Mouse (Mus musculus) stomach, postnatal 0 days (tissue): Measurements from ENCODE around the gene Gm20431. TPM values are rescaled to one million over a fixed set of nuclear protein-coding genes. Genes with fewer than 3 reads are reported as not detected.
A peak's percentile ranks its signal among the peaks of the same experiment; 100 is the strongest.

Experiments
- ATAC-seq: fragments of 200-750 bp; cut with Nextera tagmentation; 2 replicates; pipeline ENCODE4 v1.8.0; 2017; ENCODE audit not compliant: low FRiP score, low TSS enrichment
- DNase-seq: peaks from one replicate; pipeline ENCODE4 v3.0.0-alpha.2; 2016; ENCODE audit warnings: low spot score
- H3K27ac ChIP-seq: fragments of 300-500 bp; sonication (generic); replicated peaks from 2 replicates; pipeline ENCODE4 v1.5.1; 2014; ENCODE audit warnings: mild to moderate bottlenecking, control low read depth
- H3K27me3 ChIP-seq: fragments of 300-500 bp; sonication (generic); 2 replicates; pipeline ENCODE4 v1.6.1; 2014; ENCODE audit warnings: low read length; ENCODE audit not compliant: control insufficient read depth, insufficient read depth
- H3K36me3 ChIP-seq: fragments of 300-500 bp; sonication (generic); 2 replicates; pipeline ENCODE4 v1.6.1; 2014; ENCODE audit warnings: low read length, mixed read lengths; ENCODE audit not compliant: control insufficient read depth, insufficient read depth
- H3K4me1 ChIP-seq: fragments of 300-500 bp; sonication (generic); replicated peaks from 2 replicates; pipeline ENCODE4 v1.6.1; 2014; ENCODE audit warnings: antibody characterized with exemption; ENCODE audit not compliant: control insufficient read depth, insufficient read depth
- H3K4me2 ChIP-seq: fragments of 300-500 bp; sonication (generic); replicated peaks from 2 replicates; pipeline ENCODE4 v1.6.1; 2014; ENCODE audit warnings: low read depth, mild to moderate bottlenecking, control low read depth, moderate library complexity
- H3K4me3 ChIP-seq: fragments of 300-500 bp; sonication (generic); 2 replicates; pipeline ENCODE4 v1.5.1; 2014; ENCODE audit warnings: low read depth, low read length, control low read depth
- H3K9ac ChIP-seq: fragments of 300-500 bp; sonication (generic); 2 replicates; pipeline ENCODE4 v1.6.1; 2014; ENCODE audit warnings: mild to moderate bottlenecking, low read length, control low read depth, mixed read lengths
- H3K9me3 ChIP-seq: fragments of 300-500 bp; sonication (generic); 2 replicates; pipeline ENCODE4 v1.6.1; 2016; ENCODE audit warnings: low read length; ENCODE audit not compliant: control insufficient read depth
- CTCF ChIP-seq: IDR thresholded peaks from 2 replicates; pipeline ENCODE4 v1.5.1; 2016; ENCODE audit warnings: antibody characterized with exemption, low read depth, mild to moderate bottlenecking, moderate library complexity
- EP300 ChIP-seq: optimal IDR thresholded peaks from 2 replicates; pipeline ENCODE3; 2016; ENCODE audit warnings: antibody characterized with exemption
- WGBS: fragments of 180-500 bp; shearing (Covaris S2); extraction: QIAGEN DNeasy Blood & Tissue Kit; methylation state at CpG from one replicate; pipeline ENCODE4 v1.1.7; 2014; 5-methylcytosine and 5-hydroxymethylcytosine counted together
- polyA plus RNA-seq: library from polyadenylated mRNA; unstranded; fragments of >200 nt; fragmentation: Nextera tagmentation; extraction: Ambion mirVana; gene quantifications from 2 replicates; pipeline ENCODE4 v1.2.1, GENCODE M21; 2015

Gene Gm20431
- polyA plus RNA-seq, 1 experiment from 2014 or later, result 13.4 TPM

DNA sequence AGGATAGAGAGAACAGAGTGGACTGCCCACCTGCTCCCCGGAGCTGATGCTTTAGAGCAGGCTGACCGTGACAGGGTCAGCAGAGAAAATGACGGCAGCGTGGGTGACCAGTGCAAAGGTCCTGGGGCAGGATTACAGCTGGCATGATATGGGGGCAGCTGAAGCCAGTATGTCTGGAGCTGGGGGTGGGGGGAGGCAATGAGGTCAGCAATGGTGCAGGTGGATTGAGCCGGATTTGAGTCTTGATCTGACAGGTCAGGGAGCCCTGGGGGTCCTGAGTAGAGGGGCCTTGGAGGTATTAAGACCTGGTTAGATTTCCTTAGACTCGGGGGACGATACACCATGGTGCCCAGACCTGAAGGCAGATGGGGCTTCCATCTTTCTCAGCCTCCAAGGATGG lies 85.7 kb downstream of the Gm20431 start:
- DNase-seq (no peak), ATAC-seq (no peak)
- H3K4me1 ChIP-seq, result no peaks in the 10 kb centered on the region
- no peak overlapping the region for H3K4me3 ChIP-seq
- no peak for TF ChIP-seq CTCF
- TF ChIP-seq EP300, result no peak
- H3K27me3 ChIP-seq, result no peaks in the 10 kb centered on the region
- no peaks in the 10 kb centered on the region for H3K36me3 ChIP-seq
- H3K9ac ChIP-seq, result no peak overlapping the region
- no peaks in the 10 kb centered on the region for H3K9me3 ChIP-seq
- whole genome bisulfite sequencing, result 83% methylated on average over 7 of the region's 7 CpGs
- H3K27ac ChIP-seq, result no peak overlapping the region
- H3K4me2 ChIP-seq, result no peak overlapping the region

- TF ChIP-seq EP300 (no peak), CTCF (no peak)
- Histone ChIP-seq H3K9ac (no peak overlapping the region), H3K27me3 (no peaks in the 10 kb centered on the region), H3K4me3 (no peak overlapping the region), H3K4me2 (no peak overlapping the region), H3K36me3 (no peaks in the 10 kb centered on the region), H3K4me1 (no peaks in the 10 kb centered on the region), H3K9me3 (no peaks in the 10 kb centered on the region), H3K27ac (no peak overlapping the region)
- DNase-seq (peak; percentile 50), ATAC-seq (peak; percentile 61; the same call in 1 of the 2 replicates)
- 39% methylated on average over 9 of the region's 9 CpGs for WGBS
Observed at GRCm38 (mm10) chr2:167574814-167575213, 86.5 kb downstream of the Gm20431 start.

DNA sequence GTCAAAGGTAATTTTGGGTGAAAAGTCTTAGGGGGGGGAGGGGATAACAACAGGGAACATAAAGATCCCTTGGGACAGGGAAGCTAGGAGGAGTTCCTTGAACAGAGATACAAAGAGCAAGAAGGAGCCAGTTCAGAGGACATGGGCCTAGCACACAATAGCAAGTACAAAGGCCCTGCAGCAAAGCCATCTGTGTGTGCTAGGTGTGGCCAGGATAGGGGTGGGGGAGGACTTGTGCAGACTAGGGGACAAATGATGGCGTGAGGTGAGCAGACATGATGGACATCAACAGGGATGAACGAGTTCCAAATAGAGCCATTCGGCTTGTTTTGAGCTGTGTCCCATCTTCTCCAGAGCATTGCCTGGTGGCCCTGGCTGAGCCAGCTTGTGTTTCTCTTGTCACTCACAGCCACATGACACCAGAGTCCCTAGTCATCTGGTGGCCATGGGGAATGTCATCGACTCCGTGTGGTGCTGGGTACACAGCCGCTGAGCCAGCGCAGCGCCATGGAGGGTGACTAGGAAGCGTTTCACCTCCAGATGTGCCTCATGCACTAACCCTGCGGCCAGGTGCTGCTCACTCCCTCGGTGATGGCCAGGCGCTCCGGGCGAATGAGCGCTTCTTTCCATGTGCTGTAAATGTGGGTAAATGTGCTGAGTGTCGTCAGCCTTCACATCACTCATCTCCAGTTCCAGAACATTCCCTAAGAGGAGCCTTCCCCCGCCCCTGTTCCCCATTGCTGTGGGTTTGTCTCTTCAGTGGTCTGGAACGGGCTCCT lies 89.7 kb downstream of the Gm20431 start:
- Histone ChIP-seq H3K4me2 (no peak overlapping the region), H3K4me3 (no peak overlapping the region), H3K27me3 (no peaks in the 10 kb centered on the region), H3K9ac (no peak overlapping the region), H3K9me3 (no peaks in the 10 kb centered on the region), H3K27ac (no peak overlapping the region), H3K36me3 (no peaks in the 10 kb centered on the region), H3K4me1 (no peaks in the 10 kb centered on the region)
- TF ChIP-seq EP300, result no peak
- TF ChIP-seq CTCF, result no peak
- DNase-seq (no peak), ATAC-seq (no peak)
- 86% methylated on average over 18 of the region's 18 CpGs for WGBS

GRCm38 (mm10) chr2:167570815-167571214 lies 90.5 kb downstream of the Gm20431 start:
- Histone ChIP-seq H3K27me3 (no peaks in the 10 kb centered on the region), H3K27ac (peak overlapping the region; percentile 53), H3K9ac (no peak overlapping the region), H3K36me3 (no peaks in the 10 kb centered on the region), H3K4me2 (no peak overlapping the region), H3K4me3 (no peak overlapping the region), H3K4me1 (no peaks in the 10 kb centered on the region), H3K9me3 (no peaks in the 10 kb centered on the region)
- no peak for TF ChIP-seq CTCF
- no peak for TF ChIP-seq EP300
- no peak for DNase-seq
- no peak for ATAC-seq
- 72% methylated on average over 6 of the region's 6 CpGs for WGBS

DNA sequence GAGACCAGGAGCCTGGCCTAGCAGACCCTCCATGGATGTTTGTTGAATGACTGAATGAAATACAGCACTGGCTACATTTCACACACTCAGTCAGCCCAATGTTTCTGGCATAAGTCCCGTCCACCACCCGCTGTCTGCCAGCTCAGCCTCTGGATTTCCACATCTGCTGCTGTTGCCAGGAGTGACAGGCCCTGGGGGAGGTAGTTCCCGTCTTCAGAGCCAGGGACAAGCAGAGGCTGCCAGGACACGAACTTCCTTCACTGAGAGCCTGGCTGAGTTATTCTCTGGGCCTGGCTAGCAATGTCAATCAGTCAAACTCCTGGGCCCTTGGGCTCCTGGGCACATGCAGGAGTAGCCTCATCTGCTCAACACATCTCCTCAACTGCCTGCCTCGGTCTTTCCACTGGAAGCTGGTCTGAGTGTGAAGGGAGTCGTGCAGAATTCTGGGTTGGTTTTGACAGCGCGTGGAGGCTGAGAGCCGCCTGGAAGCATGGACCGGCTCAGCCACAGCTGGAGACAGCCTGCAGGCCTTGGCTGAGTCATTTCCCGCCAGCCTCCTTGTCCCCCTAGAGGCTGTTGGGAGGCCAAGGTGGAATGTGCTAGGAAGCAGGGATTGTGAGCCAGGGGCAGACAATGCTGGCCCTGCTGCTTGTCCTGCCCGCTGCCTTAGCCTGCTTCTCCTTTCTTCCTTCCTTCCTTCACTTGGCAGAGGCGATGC lies 91.2 kb downstream of the Gm20431 start:
- Histone ChIP-seq H3K27ac (peak overlapping the region; percentile 53), H3K9me3 (no peaks in the 10 kb centered on the region), H3K9ac (no peak overlapping the region), H3K4me1 (no peaks in the 10 kb centered on the region), H3K4me3 (no peak overlapping the region), H3K36me3 (no peaks in the 10 kb centered on the region), H3K4me2 (no peak overlapping the region), H3K27me3 (no peaks in the 10 kb centered on the region)
- ATAC-seq (peak; percentile 38; the same call in 1 of the 2 replicates), DNase-seq (no peak)
- WGBS, result 46% methylated on average over 13 of the region's 13 CpGs
- TF ChIP-seq EP300 (no peak), CTCF (peak; percentile 43)

DNA sequence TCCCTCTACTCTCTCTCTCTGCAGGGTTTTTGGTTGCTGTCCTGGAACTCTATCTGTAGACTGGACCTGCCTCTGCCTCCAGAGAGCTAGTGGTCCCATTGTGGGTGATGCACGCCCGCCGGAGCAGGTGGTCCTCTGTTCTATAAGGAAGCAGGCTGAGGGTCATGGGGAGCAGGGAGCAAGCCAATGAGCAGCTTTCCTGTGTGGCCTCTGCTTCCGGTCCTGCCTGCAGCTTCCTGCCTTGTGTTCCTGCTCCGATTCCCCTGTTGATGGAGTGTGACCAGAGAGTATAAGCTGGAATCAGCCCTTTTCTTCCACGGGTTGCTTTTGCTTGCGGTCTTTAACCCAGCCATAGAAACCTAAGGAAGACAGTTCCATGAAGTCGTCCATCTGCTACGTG lies 93.2 kb downstream of the Gm20431 start:
- TF ChIP-seq EP300 (no peak), CTCF (no peak)
- Histone ChIP-seq H3K9me3 (no peaks in the 10 kb centered on the region), H3K4me1 (peaks cover 2% of the 10 kb centered on the region; the same call in 1 of the 2 replicates), H3K4me3 (no peak overlapping the region), H3K27ac (no peak overlapping the region), H3K4me2 (no peak overlapping the region), H3K9ac (no peak overlapping the region), H3K27me3 (no peaks in the 10 kb centered on the region), H3K36me3 (no peaks in the 10 kb centered on the region)
- DNase-seq (no peak), ATAC-seq (no peak)
- 76% methylated on average over 9 of the region's 9 CpGs for WGBS
